8 mouse cellular contexts compared by ENCODE assay signal in the genomic region with DNA sequence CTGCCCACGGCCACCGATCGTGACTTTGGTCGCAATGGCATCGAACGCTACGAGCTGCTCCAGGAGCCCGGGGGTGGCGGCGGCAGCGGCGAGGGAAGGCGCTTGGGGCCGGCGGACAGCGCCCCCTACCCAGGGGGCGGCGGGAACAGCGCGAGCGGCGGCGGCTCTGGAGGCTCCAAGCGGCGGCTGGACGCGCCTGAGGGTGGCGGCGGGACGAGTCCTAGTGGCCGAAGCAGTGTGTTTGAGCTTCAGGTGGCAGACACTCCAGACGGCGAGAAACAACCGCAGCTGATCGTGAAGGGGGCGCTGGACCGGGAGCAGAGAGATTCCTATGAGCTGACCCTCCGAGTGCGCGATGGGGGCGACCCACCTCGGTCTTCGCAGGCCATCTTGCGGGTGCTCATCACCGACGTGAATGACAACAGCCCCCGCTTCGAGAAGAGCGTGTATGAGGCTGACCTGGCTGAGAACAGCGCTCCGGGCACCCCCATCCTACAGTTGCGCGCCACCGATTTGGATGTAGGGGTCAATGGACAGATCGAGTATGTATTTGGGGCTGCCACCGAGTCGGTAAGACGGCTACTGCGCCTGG. TPM values are rescaled to one million over a fixed set of nuclear protein-coding genes. Genes with fewer than 3 reads are reported as not detected.
DNase-seq lines count a peak whose midpoint lies in the region; ATAC-seq lines count a peak whose summit lies in the region.

No protein-coding gene starts in this region.

- ATAC-seq in forebrain, embryonic 11.5 days (replicated peaks; ENCODE audit: low FRiP score), result no peak
- ATAC-seq in erythroid progenitor cell, adult 5-6 weeks (replicated peaks; ENCODE audit: low FRiP score, poor library complexity, severe bottlenecking), result no peak

- H3K4me1 ChIP-seq in forebrain, embryonic 11.5 days (replicated peaks; ENCODE audit: control insufficient read depth, insufficient read depth, low read length), result peaks cover 3% of the 10 kb centered on the region; the same call in 1 of the 2 replicates

- no peaks in the 10 kb centered on the region for H3K36me3 ChIP-seq in forebrain, embryonic 11.5 days (ENCODE audit: control insufficient read depth, insufficient read depth, low read length)

- peak overlapping the region; percentile 64 for H3K9ac ChIP-seq in forebrain, embryonic 11.5 days (ENCODE audit: low read length)

- peak; percentile 44 for DNase-seq in 416B (ENCODE audit: low read depth)
- DNase-seq in adipocyte (ENCODE audit: low spot score), result peak; percentile 51
- peak; percentile 86 for DNase-seq in forebrain, embryonic 11.5 days (ENCODE audit: low spot score)
- DNase-seq in heart, postnatal 10 days, result peak; percentile 74 to 75
- DNase-seq in layer of hippocampus, postnatal 10 days (ENCODE audit: low spot score in 2 of 2), result peak; percentile 70 to 81
- DNase-seq in lung, postnatal 10 days, result peak; percentile 50
- peak; percentile 67 to 70 for DNase-seq in right cerebral cortex, adult 2 months (ENCODE audit: low spot score in 2 of 2)

- H3K9me3 ChIP-seq in forebrain, embryonic 11.5 days (ENCODE audit: control insufficient read depth, low read length), result no peaks in the 10 kb centered on the region

- no peak overlapping the region for H3K27ac ChIP-seq in forebrain, embryonic 11.5 days (ENCODE audit: low read depth, low read length)

- peak overlapping the region; percentile 56 for H3K4me3 ChIP-seq in forebrain, embryonic 11.5 days (ENCODE audit: low read depth, low read length)

- intact Hi-C loops in heart, postnatal 10 days (cut with DNase I), result loop anchor here (2.0 to 10.0 kb wide), 4 partner anchors 38 to 363 kb away; no protein-coding TSS in a partner anchor

- WGBS in forebrain, embryonic 11.5 days, result under 1% methylated on average over 59 of the region's 59 CpGs

- peaks cover 16% of the 10 kb centered on the region; the same call in 1 of the 2 replicates for H3K27me3 ChIP-seq in forebrain, embryonic 11.5 days (ENCODE audit: control insufficient read depth, insufficient read depth, low read length)

- H3K4me2 ChIP-seq in forebrain, embryonic 11.5 days (ENCODE audit: low read depth, low read length, severe bottlenecking), result peak overlapping the region; percentile 95

RNA-seq across cellular contexts. Expression of a gene that starts 1.9 kb away (rescaled TPM):
- 4.8 and 5.1 TPM in 2 replicates for polyA plus RNA-seq in forebrain, embryonic 11.5 days (2014; fragmentation: Nextera tagmentation; extraction: Ambion mirVana)
- total RNA-seq in heart, postnatal 10 days (2021), result 100 to 1,000 TPM; 121 to 128 TPM
- 10 to 100 TPM; 69.3 to 70.6 TPM for total RNA-seq in layer of hippocampus, postnatal 10 days (2021)
- not detected in 2 replicates for total RNA-seq in erythroid progenitor cell, adult 5-6 weeks (2015; ENCODE audit: low replicate concordance)
- 1.8 TPM in 1 of 2 replicates, not detected in the other for total RNA-seq in erythroid progenitor cell, adult 5-6 weeks (2017; ENCODE audit: low replicate concordance)

Comparison
In these comparisons a context has a peak if more than half of its experiments do, and no peak if none do; other contexts are left out.
1. RNA of a gene that starts 1.9 kb away (total RNA-seq): 121 to 128 TPM in heart, postnatal 10 days and 69.3 to 70.6 TPM in layer of hippocampus, postnatal 10 days; 1.8 TPM in erythroid progenitor cell, adult 5-6 weeks; every median in the first group is over 10 times any median in the second.
2. Peak in every context shown above with its lines, with median percentiles within 50 percentile points of each other: DNase-seq.